Mouse (Mus musculus): ENCODE measurements around the gene Oxct1.
A peak's percentile ranks its signal among the peaks of the same experiment; 100 is the strongest.

The Oxct1 gene

DNA sequence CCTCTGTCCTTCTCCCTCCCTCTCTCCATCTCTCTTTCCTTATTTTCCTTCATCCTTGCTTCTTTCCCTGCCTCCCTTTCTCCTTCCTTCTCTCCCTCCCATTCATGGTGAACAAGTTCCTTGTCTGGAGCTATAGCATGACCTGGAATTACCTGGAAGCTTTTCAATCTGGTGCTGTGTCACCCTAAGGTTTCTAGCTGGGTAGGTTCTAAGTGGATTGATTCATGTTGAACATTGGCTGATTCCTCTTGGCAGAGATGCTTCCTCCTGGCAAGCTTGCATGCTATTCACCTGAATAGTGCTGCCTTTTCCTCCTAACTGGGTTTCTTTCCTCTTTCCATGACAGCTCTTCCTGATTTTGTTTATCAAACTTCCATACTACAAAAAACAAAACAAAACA, 2.8 kb downstream of the Oxct1 start:
- DNase-seq (ENCODE audit: low spot score) = no peak

DNA sequence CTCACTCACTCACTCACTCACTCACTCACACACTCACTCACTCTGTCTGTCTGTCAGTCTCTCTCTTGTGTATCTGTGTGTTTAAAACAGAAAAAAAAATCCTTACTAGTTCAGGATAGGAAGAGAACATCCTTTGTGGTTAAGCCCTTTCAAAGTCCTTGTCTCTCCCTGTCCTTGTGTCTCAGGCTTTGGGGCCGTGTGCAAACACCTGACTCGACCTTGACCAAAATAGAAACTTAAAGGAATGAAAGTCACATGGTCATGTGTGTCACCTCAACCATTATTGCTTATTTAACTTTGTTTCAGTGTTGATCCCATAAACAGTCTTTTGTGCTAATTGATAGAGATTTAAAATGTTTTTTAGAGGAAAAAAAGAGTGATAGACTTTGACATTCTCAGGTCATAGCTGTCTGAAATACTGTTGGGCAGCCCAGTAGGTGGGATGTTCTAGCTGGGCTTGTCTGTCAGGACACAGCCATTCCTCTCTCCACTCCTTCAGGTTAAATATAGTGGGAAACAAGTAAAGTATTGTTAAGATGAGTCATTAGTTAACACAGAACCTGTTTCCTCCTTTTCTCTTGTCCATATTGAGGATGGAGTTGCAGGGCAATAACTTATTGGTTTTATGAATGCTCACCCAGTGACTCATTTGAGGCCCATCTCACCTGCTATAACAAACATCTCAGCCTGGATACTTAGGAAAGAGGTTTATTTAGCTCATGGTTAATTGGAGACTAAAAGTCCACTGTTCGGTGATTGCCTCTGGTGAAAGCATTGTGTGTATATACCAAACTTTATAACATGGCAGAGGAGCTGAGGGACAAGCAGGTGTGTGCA, 7.2 kb downstream of the Oxct1 start:
- DNase-seq (ENCODE audit: low spot score) = no peak

DNA sequence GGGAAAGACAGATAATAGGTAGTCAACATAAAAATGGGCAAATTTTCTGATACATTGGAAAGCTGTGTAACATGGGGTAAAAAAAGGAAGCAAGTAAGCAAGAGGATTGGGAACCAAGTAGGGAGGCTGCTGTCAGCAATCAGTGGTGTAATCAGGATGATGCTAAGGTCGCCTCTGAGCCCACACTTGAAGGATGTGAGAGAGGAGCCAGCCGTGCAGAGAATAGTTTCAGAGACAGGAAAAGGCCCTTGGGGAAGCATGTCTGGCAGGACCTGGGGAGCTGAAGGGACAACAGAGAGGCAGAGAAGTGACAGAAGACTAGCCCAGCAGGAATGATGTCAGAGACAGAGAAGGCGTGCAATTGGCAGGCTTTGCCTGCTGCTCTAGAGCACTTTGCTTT, 16.2 kb downstream of the Oxct1 start:
- no peak for DNase-seq (ENCODE audit: low spot score)

DNA sequence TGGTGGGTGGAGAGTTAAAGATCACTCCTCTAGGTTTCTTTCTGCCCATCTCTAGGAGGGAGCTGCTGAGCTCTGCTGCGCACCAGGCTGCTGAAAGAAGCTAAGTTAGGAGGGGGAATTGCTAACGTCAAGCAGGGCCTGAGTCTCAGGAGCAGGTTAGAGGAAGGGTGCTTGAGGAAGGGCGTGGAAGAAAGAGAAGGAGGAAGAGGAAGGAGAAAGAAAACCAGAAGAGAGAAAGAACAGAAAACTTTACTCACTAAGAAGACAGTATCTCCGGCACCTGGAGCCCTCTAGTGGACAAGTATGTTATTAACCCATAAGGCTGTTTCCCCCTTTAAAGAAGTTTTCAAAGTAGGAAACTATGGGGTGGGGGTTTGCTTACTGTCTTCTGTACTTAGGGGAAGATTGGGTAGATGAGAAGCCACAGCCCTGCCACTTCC, 16.9 kb downstream of the Oxct1 start:
- DNase-seq (ENCODE audit: low spot score) = peak; percentile 58

DNA sequence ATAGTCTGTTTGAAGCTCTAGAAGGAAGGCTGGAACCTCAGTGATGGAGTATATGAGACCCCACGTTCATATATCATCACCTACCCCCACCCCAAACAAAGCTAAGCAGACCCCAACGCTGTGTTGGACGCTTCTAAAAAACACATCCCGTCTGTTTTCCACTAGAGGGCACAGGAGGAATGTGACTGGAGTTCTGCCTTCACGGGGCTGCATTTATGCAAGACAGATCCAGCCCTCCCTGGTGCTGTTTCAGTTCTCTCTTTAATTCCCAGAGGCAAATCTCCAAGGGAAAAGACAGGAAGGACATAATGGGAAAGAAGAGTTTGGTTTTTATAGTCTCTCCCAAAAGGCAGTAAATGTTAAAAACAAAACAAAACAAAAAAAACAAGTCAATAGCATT, 30.4 kb downstream of the Oxct1 start:
- peak; percentile 38 for DNase-seq (ENCODE audit: low spot score)

DNA sequence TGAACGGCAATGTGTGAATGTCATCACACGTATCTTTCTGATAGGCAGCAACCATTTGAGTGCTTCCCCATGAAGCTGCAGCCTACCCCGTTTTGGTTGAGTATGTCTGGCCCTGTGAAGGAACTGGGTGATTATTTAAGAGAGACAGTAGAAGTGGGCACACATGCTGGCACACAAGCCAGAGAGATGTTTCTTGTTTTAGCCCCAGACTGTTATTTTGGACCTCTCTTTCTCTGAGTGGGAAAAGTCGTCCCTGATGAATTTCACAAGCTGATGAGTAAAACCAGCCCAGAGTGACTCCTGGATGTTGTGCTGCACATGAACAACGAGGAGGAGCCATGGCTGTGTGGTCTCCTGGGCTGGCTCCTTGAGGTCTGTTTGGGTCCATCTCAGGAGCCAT, 37.4 kb downstream of the Oxct1 start:
- no peak for DNase-seq (ENCODE audit: low spot score)

DNA sequence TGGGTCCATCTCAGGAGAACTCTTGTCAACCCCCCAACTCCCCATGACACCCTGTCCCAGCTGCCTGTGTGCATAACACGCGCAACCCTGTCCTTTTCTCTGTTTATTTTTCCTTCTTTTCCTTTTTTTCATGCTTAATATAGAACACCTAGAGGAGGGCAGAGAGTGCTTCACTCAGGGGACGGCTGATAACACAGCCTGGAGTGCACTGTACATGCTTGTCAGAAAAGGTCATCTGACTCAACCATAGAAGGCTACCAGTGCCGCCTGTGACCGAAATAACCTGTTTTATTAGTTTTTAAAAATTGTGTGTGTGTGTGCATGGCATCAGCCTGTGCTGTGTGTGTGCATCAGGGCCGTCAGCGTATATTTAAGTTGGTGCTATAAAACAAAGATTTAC, 37.8 kb downstream of the Oxct1 start:
- no peak for DNase-seq (ENCODE audit: low spot score)

DNA sequence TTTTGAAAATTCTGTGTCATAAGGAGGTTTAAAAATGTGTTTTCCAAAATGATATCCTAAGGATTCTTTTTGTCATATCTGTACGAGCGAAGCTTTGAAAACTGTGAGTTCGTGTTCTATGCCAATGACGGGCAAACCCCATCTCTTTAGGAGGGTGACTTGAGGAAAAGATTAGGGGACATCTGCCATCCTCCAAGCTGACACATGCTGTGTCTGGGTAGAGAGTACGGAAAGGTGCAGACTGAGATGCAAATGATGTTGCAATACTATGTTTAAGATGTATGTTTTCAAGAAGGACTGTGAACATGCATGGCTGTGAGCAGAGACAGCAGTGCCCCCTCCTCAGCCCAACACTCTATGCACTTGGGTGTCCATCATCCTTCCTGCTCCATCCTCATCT, 38.5 kb downstream of the Oxct1 start:
- DNase-seq (ENCODE audit: low spot score) = no peak

DNA sequence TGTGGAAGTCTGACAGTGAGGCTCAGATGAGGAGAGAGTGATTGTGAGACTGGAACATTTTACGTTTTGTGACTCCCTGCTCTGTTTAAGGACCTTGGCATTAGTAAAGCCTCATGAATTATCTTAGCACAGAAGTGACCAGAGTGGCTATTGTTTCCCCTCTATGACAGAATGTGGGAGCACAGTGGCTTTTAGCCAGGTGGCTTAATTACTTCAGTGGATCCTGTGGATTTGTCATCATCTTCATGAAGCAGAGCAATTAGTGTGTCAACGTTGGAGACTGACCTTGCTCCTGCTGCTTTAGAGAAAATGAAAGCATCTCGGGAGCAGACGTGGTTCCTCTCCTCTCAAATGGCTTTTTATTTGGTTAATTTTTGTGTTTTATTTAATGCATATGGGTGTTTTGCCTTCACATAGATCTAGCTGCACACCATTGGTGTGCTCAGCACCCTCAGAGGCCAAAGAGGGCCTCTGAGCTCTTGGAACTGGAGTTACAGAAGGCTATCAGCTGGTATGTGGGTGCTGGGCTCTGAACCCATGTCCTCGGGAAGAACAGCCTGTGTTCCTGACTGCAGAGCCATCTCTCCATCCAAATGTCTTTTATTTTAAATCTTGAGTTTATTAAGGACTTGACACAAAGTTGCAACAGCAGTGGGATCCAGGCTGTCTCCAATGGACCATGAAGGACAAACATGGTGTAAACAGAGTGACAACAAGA, 41.2 kb downstream of the Oxct1 start:
- DNase-seq (ENCODE audit: low spot score) = no peak

DNA sequence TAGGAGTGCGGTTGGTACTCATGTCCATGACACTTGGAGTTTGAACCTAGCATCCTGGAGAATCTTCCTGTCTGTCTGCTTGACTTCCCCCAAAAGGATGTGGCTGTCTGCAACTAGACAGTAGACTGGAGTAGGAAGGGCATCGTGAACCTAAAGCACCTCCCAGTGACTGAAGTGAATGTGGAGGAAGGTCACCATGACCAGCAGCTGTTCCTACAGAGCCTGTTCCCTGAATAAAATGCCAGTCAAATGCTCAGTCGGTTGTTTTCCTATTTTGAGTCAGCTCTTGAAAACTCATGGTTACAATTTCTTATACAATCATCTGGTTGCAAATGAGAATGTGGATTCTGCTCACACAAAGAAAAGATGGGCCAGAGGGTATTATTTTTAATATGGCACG, 51.8 kb downstream of the Oxct1 start:
- no peak for DNase-seq (ENCODE audit: low spot score)

DNA sequence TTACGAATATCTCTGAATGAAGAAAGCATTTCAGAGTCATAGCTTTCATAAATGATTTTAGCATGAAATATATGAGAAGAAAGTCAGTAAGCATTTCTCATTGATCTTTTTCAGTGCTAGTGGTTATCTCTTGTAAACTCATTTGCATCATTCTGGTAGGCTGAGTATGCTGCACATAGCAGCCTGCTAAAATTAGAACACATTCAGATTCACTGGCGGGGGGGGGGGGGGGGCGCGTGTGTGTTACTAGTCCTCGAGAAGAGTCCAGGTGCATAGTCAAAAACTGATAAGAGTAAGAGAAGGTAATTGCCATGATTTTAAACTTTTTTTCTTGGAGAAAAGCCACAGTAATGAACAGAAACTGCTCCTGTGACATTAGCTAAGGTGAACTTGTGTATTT, 52.6 kb downstream of the Oxct1 start:
- DNase-seq (ENCODE audit: low spot score) = no peak

DNA sequence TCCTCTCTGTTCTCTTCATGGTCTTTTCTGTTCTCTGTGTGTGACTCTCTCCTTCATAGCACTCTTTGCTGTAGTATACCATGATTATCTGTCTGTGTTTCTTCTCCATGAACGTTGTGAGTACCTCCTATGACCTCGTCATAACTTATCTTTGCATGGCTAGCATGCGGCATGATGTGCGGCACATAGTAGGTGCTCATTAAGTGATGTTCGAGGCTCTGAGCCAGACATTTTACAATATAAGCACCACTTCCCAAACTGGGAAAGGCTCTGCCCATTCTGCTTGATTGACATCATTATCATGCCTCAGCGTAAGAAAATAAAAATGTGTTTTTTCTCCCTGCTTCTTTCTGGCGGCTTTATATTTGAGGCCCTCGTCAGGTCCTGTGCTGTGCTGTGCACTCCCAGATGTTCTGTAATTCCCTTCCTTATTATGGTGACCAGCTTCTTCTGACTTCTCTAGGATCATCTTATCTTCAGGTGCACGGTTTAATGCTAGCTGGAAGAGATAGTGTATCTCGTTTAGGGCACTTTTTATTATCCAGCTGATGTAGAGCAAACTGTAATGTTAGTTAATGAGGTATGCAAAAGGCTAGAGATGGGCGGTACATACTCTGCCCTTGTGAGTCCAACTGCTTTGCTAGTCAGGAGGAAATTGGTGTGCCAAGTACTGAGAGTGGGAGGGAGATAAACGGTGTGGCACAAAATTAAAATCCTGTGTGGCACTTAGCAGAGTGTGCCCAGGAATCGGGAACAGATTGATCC, 53.4 kb downstream of the Oxct1 start:
- no peak for DNase-seq (ENCODE audit: low spot score)

DNA sequence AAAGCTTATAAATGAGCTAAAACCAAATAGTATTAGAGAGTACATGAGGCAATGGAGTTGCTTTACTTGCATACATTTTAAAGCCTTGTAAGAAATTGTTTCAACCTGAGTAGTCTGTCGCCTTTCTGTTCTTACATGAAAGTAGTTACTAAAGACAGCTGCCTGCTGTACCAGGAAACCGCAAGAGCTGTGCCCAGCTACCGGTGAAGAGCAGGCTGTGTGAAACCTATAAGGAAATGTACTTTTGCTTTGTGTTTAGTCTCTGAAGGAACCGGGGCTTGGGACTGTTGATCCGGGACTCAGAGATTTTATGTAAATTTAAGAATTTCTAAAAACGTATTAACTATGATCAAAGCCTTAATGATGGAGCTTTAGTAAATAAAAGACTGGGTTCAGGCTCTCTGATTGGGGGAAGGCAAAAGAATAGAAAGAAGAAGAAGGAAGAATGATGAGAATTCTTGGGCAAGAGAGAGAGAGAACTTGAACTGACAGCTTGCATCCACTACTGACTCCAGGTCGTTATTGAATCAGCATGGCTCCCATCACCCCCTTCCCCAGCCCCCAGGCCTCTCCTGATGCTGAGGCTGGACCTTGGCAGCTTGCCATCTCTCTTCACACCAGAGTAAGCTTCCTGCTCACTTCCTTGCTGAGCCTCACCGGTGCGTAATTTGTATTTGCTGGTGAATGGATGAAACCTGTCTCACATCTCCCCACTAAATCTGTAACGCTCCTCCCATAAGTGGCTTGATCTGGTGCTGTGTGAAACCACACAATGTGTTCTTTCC, 59.6 kb downstream of the Oxct1 start:
- no peak for DNase-seq (ENCODE audit: low spot score)

DNA sequence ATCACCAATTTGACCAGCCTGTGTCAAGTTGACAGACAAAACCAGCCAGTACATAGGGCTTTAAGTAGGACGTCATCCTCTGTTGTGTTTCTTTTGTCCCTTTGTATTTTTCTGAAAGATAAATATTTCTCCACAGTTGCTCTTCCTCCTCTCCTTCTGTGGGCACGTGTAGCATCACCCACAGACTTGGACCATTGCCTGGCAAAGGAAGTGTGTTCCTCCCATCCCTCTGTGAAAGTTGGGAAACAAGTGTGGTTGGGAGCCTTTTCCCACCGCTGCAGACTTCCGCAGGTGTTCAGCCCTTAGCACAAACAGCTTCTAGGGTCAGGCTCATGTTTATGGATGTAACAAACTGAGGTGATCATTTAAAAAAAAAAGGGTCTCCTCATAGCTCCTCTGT, 61.3 kb downstream of the Oxct1 start:
- DNase-seq (ENCODE audit: low spot score) = no peak

DNA sequence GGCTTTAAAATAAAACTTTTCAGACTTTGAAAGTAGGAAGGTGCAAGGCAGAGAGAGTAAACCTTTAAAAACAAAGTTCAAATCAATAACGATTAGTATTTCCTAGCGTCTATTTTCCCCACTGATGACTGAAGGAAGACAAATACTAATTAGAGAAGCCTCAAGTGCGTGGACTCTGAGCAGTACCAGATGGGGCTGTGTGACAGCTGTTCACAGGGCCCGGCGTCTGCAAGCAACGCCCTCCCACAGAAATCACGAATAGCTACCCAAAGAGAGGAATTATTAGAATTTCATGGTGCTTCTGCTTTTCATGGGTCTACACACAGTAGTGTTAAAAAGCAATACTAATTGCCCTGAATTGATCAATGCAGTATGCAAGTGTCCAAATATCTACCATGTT, 61.7 kb downstream of the Oxct1 start:
- DNase-seq (ENCODE audit: low spot score) = no peak

DNA sequence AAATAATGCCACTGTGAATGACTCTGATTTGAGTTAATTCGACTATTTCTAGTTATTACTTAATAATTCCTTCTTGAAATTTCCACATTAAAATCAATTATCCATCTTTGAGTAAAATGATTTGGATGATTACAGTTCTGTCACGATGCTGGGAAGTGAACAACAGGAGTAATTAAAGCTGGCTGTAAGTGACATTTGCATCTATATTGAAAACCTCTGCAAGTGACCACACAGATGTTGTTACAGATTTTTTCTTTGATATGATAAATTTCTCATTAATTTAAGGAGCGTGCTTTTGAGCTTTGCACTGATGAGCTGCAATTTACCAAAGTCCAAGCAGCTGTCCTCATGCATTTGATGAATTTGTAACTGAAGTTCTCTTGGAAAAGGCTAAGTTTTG, 64.4 kb downstream of the Oxct1 start:
- DNase-seq (ENCODE audit: low spot score) = no peak

DNA sequence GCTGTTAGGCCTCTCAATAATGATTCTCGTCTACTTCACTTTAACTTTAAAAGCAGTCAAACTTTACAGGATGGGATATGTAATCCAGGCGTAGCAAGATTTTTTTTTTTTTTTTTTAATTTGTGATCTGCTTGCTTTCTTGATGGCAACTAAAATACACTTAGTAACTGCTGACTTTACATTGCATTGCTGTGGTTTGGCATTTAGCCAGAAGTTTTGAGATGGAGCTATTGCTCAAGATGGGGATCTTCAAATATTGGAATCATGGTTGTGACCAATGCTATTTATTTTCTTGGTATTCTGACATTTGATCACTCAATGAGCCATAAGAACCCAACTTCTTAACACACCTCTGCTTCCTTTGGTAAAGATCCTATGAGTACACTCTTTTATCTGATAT, 66.4 kb downstream of the Oxct1 start:
- DNase-seq (ENCODE audit: low spot score) = peak; percentile 9

DNA sequence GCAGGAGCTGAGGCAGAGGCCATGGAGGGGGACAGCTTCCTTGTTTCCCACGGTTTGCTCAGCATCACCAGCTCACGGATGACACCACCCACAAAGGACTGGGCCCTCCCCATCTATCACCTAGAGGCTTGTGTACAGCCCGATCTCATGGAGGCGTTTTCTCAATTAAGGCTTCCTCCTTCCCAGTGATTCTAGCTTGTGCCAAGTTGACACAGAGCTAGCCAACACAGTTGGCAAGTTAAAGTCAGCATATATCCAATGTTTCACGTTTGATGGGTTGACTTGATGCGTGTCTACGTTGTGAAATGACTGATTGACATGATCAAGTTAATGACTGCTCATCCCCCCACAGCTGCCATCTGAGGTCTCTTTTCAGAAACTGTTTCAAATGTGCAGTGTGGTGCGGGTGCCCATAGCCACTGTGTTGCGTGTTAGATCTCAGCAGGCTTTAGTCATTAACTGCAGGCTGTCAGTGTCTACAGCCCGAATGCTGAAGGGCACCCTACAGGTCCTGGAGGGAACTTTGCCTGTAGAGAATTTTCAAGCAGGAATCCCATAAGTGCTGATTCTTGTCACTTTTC, 74.2 kb downstream of the Oxct1 start:
- DNase-seq (ENCODE audit: low spot score) = no peak

DNA sequence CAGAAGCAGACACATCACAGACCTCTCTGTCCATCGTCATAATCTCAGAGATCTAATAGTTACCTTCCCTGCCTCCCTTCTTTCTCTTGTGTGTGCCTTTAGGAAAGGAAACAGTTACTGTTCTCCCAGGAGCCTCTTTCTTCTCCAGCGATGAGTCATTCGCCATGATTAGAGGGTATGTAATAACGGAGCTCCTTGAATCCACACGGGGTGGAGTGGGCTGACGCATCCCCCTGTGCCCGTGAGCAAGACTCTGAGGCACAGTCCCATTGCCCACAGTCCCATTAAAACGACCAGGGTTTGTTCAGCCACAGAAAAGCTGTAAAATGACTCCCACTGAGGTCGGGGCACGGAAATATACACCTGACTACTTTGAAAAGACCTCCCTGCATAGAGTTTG, 74.8 kb downstream of the Oxct1 start:
- DNase-seq (ENCODE audit: low spot score) = no peak

DNA sequence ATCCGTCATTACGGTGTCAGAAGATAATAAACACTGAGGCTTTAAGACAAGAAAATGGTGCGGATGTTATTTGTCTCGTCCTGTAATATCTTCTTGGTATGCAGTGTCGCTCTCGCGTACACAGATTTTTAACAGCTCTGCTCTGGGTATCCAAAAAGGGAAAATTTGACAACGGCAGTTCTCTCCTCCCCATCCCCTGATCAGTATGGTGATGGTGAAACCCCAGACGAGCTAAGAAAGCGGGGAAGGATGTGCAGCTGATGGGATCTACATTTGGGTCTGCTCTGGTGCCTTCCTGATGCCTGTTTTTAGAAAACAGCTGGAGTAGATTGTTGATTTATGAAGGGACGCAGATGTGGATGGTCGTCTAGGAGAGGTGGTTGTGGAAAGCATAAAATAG, 78.1 kb downstream of the Oxct1 start:
- no peak for DNase-seq (ENCODE audit: low spot score)

DNA sequence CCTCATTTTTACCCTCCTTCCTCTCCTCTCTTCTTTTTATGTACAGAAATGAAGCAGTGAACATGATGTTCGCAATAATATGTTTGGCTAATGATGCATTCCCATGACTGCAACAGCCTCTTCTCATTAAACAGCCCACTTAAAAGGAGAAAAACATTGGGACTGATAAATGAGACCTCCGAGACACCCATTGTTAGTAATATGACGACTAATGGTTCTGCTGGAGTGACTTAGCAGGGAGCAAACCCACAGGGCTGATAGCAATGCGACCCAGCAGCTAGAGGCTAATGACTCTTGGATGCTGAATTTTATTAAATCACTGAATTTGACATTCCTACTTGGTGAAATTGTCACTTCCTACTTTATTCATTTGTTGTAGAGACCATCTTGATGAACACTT, 79.3 kb downstream of the Oxct1 start:
- DNase-seq (ENCODE audit: low spot score) = no peak

DNA sequence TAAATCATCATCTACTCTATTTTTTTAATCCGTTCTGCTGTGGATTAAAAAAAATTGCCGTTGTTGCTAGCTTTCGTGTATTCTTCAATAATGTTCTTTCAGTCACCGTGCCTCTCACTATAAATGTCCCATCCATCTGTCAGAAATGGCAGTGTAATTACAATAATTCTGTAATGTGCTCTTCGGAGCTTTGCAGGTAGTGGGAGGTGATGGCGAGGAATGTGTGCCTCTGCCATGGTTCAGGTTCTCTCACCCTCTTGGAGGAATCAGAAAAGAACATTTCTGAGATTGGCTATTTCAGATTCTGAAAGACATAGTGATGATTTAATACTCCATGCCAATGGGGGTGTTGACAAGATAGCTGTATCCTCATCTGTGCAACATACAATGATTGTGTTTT, 93.8 kb downstream of the Oxct1 start:
- DNase-seq (ENCODE audit: low spot score) = no peak
